Mouse (Mus musculus) gonadal fat pad, adult 2 months (tissue): ENCODE results near the gene Tm7sf3. TPM values are rescaled to one million over a fixed set of nuclear protein-coding genes. Genes with fewer than 3 reads are reported as not detected.
A peak's percentile ranks its signal among the peaks of the same experiment; 100 is the strongest.
"Not testable (repeated sequence)": the region's sequence is repeated elsewhere in the genome, so short reads cannot be mapped to it uniquely, and the experiment has no call there.

Experiments used
- DNase-seq: peaks from one replicate; pipeline ENCODE4 v3.0.0-alpha.2; 2012; ENCODE audit warnings: low read depth
- polyA plus RNA-seq: library from polyadenylated mRNA; depleted of rRNA; stranded (reverse); fragments of >200 nt; gene quantifications from 2 replicates; pipeline ENCODE4 v1.2.3, GENCODE M21; 2012; rRNA removed

Tm7sf3 gene
- polyA plus RNA-seq, 1 experiment, result 21.6 TPM

DNA sequence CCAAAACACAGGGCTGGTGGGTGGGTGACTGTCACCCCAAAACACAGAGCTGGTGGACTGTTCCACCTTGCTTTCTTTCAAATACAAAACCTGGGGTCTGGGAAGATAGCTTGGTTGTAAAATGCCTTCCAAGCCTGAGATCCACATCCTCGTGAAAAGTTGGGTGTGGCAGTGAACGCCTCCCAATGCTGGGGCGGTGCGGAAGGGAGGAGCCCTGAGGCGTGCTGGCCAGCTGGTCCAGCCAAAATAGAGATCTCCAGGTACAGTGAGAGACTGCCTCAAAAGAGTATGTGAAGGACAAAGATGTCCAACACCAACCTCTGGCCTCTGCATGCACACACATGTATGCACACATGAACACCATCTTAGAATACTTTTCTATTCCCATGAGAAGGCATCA lies 28.1 kb downstream of the Tm7sf3 start:
- DNase-seq, result no peak

GRCm38 (mm10) chr6:146613907-146614306 lies 28.7 kb downstream of the Tm7sf3 start:
- DNase-seq, result no peak

GRCm38 (mm10) chr6:146612736-146613135 lies 29.9 kb downstream of the Tm7sf3 start:
- DNase-seq, result peak; percentile 62

DNA sequence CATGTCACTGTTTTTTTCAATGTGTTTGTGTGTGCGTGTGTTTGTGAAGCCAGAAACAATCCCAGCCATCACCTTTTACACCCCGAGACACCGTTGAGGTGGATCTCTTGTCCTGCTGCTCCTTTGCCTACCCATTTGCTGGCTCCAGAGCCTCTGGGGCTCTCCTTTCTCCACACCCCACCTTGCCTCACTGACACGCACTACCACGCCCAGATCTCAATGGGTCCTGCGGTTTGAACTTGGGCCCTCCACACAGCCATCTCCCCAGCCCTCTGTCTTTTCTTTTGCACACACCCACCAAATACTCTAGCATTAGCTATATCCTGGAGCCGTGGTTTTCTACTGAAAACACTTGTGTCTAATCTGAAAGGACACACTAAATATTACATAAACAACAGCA lies 30.7 kb downstream of the Tm7sf3 start:
- no peak for DNase-seq

- no peak for DNase-seq
Observed at GRCm38 (mm10) chr6:146611385-146611784, 31.2 kb downstream of the Tm7sf3 start.

DNA sequence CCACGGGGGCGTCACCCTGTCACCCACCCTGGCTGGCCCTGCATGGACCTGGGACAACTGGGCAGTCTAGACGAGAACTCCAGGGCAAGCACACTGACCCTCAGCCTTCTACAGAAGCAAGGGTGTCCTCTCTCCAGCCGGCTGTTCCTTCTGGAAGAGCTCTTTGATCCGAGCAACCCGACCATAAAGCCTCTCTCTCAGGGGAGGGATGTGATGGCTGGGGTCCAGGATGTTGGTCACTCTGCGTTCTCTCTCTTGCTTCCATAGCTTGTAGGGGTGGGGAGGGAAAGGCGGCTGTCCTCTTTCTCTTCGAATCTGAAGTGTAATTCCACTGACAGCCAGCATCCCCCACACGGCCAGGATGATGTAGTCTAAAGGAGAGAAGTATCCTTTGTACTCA lies 39.0 kb downstream of the Tm7sf3 start:
- DNase-seq, result no peak

DNA sequence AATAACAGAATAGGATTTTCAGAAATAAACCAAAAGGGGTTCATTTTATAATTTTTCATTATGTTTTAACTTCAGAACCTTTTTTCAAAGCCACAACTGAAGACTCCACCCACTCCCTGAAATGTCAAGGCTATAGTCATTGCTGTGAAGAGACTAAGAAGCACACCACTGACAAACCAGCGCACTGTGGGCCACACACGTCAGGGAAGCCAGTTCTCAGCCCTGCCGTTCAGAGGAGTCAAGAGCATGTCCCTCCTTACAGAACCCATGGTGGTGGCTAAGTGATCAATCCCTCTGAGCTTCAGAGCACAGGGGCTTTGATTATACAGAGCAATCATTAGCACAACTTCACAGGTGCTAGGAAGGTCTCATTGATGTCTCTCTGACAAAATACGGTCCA lies 40.0 kb downstream of the Tm7sf3 start:
- no peak for DNase-seq

GRCm38 (mm10) chr6:146585134-146585533 lies 57.5 kb downstream of the Tm7sf3 start:
- no peak for DNase-seq

- no peak for DNase-seq
Observed at GRCm38 (mm10) chr6:146583366-146584046, 59.1 kb downstream of the Tm7sf3 start.

DNA sequence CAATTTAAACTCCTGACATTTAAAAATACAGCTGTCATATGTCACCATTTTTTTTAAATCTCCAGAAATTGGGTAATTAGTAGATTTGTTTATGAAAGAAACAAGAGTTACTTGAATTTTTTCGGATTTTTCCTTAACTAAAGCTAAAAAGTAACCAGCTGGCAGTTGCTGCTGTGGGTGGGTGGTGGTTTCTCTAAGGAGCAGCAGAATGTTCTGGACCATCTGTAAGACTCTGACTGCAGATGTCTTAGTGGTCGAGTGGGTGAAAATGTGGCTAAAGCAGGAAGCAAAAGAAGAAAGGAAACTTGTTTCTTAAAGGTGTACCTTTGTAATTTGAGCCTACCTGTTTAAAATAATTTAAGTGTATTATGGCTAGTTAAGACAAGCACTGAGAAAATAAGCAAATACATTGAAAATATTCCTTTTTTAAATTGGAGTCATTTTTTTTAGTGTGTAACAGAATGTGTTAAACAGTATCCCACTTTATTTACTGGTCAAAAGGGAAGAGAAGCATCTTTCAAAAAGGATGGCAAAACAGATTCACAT lies 62.2 kb downstream of the Tm7sf3 start:
- DNase-seq, result no peak

- no peak for DNase-seq
Observed at GRCm38 (mm10) chr6:146578586-146578985, 64.0 kb downstream of the Tm7sf3 start.

DNA sequence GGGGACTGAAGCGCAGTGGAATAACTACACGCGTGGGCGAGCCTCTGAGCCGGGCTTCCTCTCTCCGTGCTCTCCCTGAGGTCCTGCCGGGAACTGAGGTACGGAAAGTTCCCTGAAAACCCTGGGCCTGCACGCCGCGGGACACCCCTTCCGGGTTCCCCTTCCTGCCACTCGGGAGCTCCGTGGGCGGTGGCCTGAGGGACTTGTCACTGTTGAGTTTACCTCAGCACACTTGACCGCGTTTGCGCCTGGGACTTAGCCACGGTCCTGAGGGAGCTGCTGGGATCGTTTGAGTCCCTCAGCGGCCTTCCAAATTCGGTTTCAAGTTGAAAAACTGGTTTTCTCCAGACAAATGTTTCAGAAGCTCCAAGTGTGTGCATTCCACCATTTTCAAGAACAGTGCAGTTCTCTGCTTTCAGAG lies 64.5 kb downstream of the Tm7sf3 start:
- peak; percentile 27 for DNase-seq

- DNase-seq, result peak; percentile 76
Observed at GRCm38 (mm10) chr6:146577310-146578109, 65.1 kb downstream of the Tm7sf3 start, which contains the start of gene Ints13. Gene Ints13 (minus strand): TSS chr6:146577835.

- DNase-seq, result no peak
Observed at GRCm38 (mm10) chr6:146576903-146577302, 65.7 kb downstream of the Tm7sf3 start, which contains the start of gene Fgfr1op2. Gene Fgfr1op2 (plus strand): TSS chr6:146577203.

GRCm38 (mm10) chr6:146572073-146572472 lies 70.6 kb downstream of the Tm7sf3 start:
- no peak for DNase-seq

GRCm38 (mm10) chr6:146562461-146562860 lies 80.2 kb downstream of the Tm7sf3 start:
- not testable (repeated sequence) for DNase-seq

Other genes starting within 250 kb of the Tm7sf3 start
- gene Itpr2, start 140.6 kb downstream of the Tm7sf3 start, polyA plus RNA-seq, result 16.6 and 24.4 TPM in 2 replicates
- gene Fgfr1op2, start 65.6 kb downstream of the Tm7sf3 start, polyA plus RNA-seq, result 78.5 and 81.3 TPM in 2 replicates
- 15.9 and 18.6 TPM in 2 replicates for gene Ints13, start 65.0 kb downstream of the Tm7sf3 start, polyA plus RNA-seq
- 28.1 and 41.1 TPM in 2 replicates for gene Med21, start 277 bp downstream of the Tm7sf3 start, polyA plus RNA-seq
- gene Stk38l, start 82.2 kb upstream of the Tm7sf3 start, polyA plus RNA-seq, result 5.7 and 7.4 TPM in 2 replicates
- gene Arntl2, start 153.2 kb upstream of the Tm7sf3 start, polyA plus RNA-seq, result 3.1 and 7.5 TPM in 2 replicates
- 0.32 and 1.7 TPM in 2 replicates for gene Smco2, start 207.3 kb upstream of the Tm7sf3 start, polyA plus RNA-seq
- gene Ppfibp1, start 245.7 kb upstream of the Tm7sf3 start, polyA plus RNA-seq, result 25.5 and 27.2 TPM in 2 replicates